Mouse (Mus musculus): ENCODE data around the gene Cep19.

GRCm38 (mm10) chr16:32147589-32148207, 48.1 kb downstream of the Cep19 start:
- no peak for TF ChIP-seq HCFC1 (IDR thresholded peaks at IDR 0.05; ENCODE audit: borderline replicate concordance, insufficient read depth, low read length)
- TF ChIP-seq ZC3H11A (IDR thresholded peaks at IDR 0.05; ENCODE audit: borderline replicate concordance, low read depth, low read length) = no peak
- TF ChIP-seq ZNF384 (IDR thresholded peaks at IDR 0.05; ENCODE audit: low read depth, low read length) = no peak
